Mouse (Mus musculus) megakaryocyte, embryonic 14.5 days (primary cell): ENCODE results near the gene 1110002E22Rik. TPM values are rescaled to one million over a fixed set of nuclear protein-coding genes. Genes with fewer than 3 reads are reported as not detected.
A peak's percentile ranks its signal among the peaks of the same experiment; 100 is the strongest.

Source experiments
- H3K27me3 ChIP-seq: replicated peaks from 2 replicates; pipeline ENCODE3; 2012; ENCODE audit warnings: inconsistent platforms
- H3K36me3 ChIP-seq: replicated peaks from 2 replicates; pipeline ENCODE3; 2012; ENCODE audit warnings: low read length, inconsistent platforms, mixed read lengths
- H3K4me1 ChIP-seq: 2 replicates; pipeline ENCODE4 v1.6.1; 2012; ENCODE audit warnings: inconsistent platforms
- H3K4me3 ChIP-seq: replicated peaks from 2 replicates; pipeline ENCODE3; 2012; ENCODE audit warnings: moderate library complexity, mild to moderate bottlenecking, inconsistent platforms
- H3K9me3 ChIP-seq: 2 replicates; pipeline ENCODE4 v1.6.1; 2012; ENCODE audit warnings: inconsistent platforms
- FLI1 ChIP-seq: IDR thresholded peaks from 2 replicates; pipeline ENCODE4 v1.6.1; 2012; ENCODE audit warnings: low read length, inconsistent platforms, mixed read lengths
- GATA1 ChIP-seq: IDR thresholded peaks from 3 replicates; pipeline ENCODE4 v1.6.1; 2012; ENCODE audit warnings: mixed read lengths, low read length, inconsistent platforms, borderline replicate concordance
- polyA plus RNA-seq: library from polyadenylated mRNA; stranded (reverse); fragments of >175 nt; gene quantifications from 2 replicates; pipeline ENCODE4 v1.2.3, GENCODE M21; 2012; ENCODE audit warnings: low replicate concordance; ENCODE audit not compliant: insufficient read depth

1110002E22Rik gene
- polyA plus RNA-seq, 1 experiment: 0.03 TPM

GRCm38 (mm10) chr3:138074214-138074613 is 9.4 kb downstream of the 1110002E22Rik start:
- Histone ChIP-seq H3K4me1 (no peaks in the 10 kb centered on the region; the same call in 1 of the 2 replicates), H3K27me3 (peaks cover 24% of the 10 kb centered on the region), H3K4me3 (peak overlapping the region; percentile 28), H3K9me3 (no peaks in the 10 kb centered on the region), H3K36me3 (no peaks in the 10 kb centered on the region)
- TF ChIP-seq GATA1 (peak; percentile 14; the same call in 1 of the 3 replicates), FLI1 (no peak)

GRCm38 (mm10) chr3:138075209-138075608 is 10.4 kb downstream of the 1110002E22Rik start:
- H3K4me3 ChIP-seq: no peak overlapping the region
- H3K4me1 ChIP-seq: no peaks in the 10 kb centered on the region; the same call in 1 of the 2 replicates
- peaks cover 14% of the 10 kb centered on the region for H3K27me3 ChIP-seq
- no peaks in the 10 kb centered on the region for H3K36me3 ChIP-seq
- no peaks in the 10 kb centered on the region for H3K9me3 ChIP-seq
- no peak for TF ChIP-seq FLI1
- TF ChIP-seq GATA1: no peak

GRCm38 (mm10) chr3:138077476-138078340 is 12.9 kb downstream of the 1110002E22Rik start:
- Histone ChIP-seq H3K9me3 (no peaks in the 10 kb centered on the region), H3K27me3 (peaks cover 2% of the 10 kb centered on the region), H3K4me1 (no peaks in the 10 kb centered on the region), H3K4me3 (no peak overlapping the region), H3K36me3 (no peaks in the 10 kb centered on the region)
- no peak for TF ChIP-seq GATA1
- no peak for TF ChIP-seq FLI1

DNA sequence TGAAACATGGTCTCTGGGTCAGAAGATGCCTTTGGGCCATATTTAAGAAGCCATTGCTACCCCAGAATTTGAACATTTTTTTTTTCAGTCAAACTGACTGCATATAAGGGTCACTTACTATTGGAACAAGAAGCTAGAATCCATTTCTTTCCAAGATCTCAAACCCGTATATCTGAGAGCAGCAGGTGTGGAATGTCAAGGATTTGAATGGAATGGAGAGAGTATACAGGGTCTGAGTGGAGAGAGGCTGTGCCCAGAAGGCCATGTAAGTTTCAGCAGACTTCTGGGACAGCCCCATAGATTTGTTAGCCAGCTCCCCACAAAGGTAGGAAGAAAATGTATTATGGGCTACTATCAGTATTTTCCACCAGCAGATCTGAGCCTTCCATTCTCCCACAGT is 13.8 kb downstream of the 1110002E22Rik start:
- Histone ChIP-seq H3K9me3 (no peaks in the 10 kb centered on the region), H3K36me3 (no peaks in the 10 kb centered on the region), H3K4me1 (0 out of 2 replicates have a peak, but pooled peaks cover 3% of the 10 kb centered on the region), H3K27me3 (no peaks in the 10 kb centered on the region), H3K4me3 (no peak overlapping the region)
- no peak for TF ChIP-seq FLI1
- TF ChIP-seq GATA1: no peak

DNA sequence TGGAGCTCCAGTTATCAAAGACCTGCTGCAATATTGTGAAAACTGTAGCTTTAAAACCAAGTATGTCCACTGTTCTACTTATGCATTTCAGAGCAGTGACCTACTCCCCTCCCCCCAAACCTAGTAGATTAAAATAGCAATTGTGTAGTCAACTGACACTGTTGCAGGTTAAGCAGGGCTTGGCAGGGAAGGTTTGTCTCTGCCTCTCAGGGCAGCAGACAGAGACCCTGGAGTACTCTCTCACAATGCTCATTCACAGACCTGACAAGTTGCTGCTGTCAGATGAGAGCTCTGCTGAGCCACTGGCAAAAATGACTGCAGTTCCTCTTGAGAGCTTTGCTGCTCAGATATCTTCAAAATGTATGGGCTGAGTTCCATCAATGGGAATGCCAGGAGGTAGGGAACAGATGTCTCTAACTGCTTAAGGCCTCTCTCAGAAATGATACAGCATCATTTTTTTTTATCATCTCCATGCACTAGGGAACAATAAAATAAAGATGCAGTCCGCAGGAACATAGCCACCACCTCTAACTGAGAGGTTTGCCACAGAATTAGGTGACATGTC is 18.3 kb downstream of the 1110002E22Rik start:
- no peaks in the 10 kb centered on the region for H3K9me3 ChIP-seq
- no peak overlapping the region for H3K4me3 ChIP-seq
- no peaks in the 10 kb centered on the region for H3K36me3 ChIP-seq
- peaks cover 6% of the 10 kb centered on the region; the same call in 1 of the 2 replicates for H3K4me1 ChIP-seq
- TF ChIP-seq FLI1 (no peak), GATA1 (no peak)
- H3K27me3 ChIP-seq: peaks cover 8% of the 10 kb centered on the region

- Histone ChIP-seq H3K4me1 (peaks cover 6% of the 10 kb centered on the region; the same call in 1 of the 2 replicates), H3K4me3 (no peak overlapping the region), H3K27me3 (peaks cover 11% of the 10 kb centered on the region), H3K36me3 (no peaks in the 10 kb centered on the region), H3K9me3 (no peaks in the 10 kb centered on the region)
- no peak for TF ChIP-seq FLI1
- no peak for TF ChIP-seq GATA1
Observed at GRCm38 (mm10) chr3:138083896-138084295, 19.0 kb downstream of the 1110002E22Rik start.

- Histone ChIP-seq H3K27me3 (peaks cover 14% of the 10 kb centered on the region), H3K9me3 (no peaks in the 10 kb centered on the region), H3K4me1 (peaks cover 16% of the 10 kb centered on the region), H3K4me3 (no peak overlapping the region), H3K36me3 (no peaks in the 10 kb centered on the region)
- TF ChIP-seq GATA1 (no peak), FLI1 (no peak)
Observed at GRCm38 (mm10) chr3:138095301-138095700, 30.4 kb downstream of the 1110002E22Rik start.

DNA sequence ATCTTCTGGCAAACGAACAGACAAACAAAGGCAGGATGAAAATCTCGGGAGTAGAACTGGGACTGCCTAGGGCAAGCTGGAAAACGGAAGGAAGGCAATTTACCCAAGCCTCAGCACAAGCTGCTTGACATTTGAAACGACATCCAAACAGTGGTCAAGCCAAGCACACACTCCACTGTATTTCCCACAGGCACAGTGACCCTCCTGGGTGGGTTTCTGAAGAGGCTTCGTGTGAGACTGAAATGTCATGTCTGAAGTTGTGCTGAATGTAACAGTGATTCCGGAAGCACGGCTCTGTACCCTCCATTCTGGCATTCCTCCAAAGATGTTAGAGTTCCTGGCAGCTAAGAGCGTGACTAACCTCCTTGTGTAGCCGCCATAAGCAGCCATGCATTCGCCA is 30.9 kb downstream of the 1110002E22Rik start:
- peaks cover 14% of the 10 kb centered on the region for H3K27me3 ChIP-seq
- no peaks in the 10 kb centered on the region for H3K9me3 ChIP-seq
- no peak overlapping the region for H3K4me3 ChIP-seq
- H3K4me1 ChIP-seq: peaks cover 16% of the 10 kb centered on the region
- H3K36me3 ChIP-seq: no peaks in the 10 kb centered on the region
- TF ChIP-seq FLI1: no peak
- TF ChIP-seq GATA1: no peak

DNA sequence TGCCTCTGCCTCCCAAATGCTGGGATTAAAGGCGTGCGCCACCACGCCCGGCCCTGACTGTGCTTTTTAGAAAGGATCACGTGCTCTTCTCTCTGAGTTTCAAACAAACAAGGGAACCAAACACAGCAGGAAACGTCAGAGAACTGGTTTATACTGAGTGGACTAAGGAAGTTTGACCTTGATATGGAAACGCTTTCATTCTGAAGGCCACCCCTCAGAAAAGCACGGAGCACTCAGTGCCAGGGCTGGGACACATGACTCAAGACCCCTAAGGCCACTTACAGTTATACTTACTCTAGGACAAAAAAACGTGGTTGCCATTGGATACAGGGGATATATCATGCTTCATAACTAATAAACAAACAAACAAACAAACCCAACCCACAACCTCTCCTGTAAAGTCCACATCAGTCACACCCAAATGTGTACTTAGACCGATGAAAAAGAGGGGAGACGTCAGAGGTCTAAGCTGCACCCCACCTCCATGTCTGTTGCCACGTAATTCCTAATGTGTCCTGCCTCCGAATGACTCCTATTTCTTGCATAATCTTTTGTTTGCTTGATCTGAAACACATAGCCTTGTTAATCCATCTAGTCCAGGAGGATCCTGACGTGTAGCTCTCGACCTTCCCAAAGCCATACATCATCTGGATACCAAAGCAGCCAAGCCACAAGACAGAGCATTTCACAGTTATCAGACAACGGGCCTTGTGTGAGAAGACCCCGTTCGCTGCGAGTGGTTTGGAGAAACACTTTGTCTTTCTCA is 31.6 kb downstream of the 1110002E22Rik start:
- H3K4me3 ChIP-seq: no peak overlapping the region
- no peaks in the 10 kb centered on the region for H3K36me3 ChIP-seq
- no peaks in the 10 kb centered on the region for H3K9me3 ChIP-seq
- H3K27me3 ChIP-seq: peaks cover 12% of the 10 kb centered on the region
- TF ChIP-seq FLI1 (no peak), GATA1 (no peak)
- peaks cover 16% of the 10 kb centered on the region for H3K4me1 ChIP-seq
